Mouse (Mus musculus): ENCODE results near the gene Gpatch1.

Gene Gpatch1

GRCm38 (mm10) chr7:35234361-35235245, 83.6 kb downstream of the Gpatch1 start:
- peak; percentile 96 to 97 for DNase-seq

- DNase-seq = no peak
These were observed 84.4 kb downstream of the Gpatch1 start for GRCm38 (mm10) chr7:35233861-35234260.

GRCm38 (mm10) chr7:35232796-35233455, 85.3 kb downstream of the Gpatch1 start:
- no peak for DNase-seq

- DNase-seq = no peak
These were observed 87.9 kb downstream of the Gpatch1 start for GRCm38 (mm10) chr7:35230333-35230732.
